Mouse (Mus musculus) adrenal gland, adult 8-10 months (tissue): ENCODE measurements around the gene Cog5. TPM values are rescaled to one million over a fixed set of nuclear protein-coding genes. Genes with fewer than 3 reads are reported as not detected.
"Not testable (repeated sequence)": the region's sequence is repeated elsewhere in the genome, so short reads cannot be mapped to it uniquely, and the experiment has no call there.

ENCODE experiments used
- DNase-seq: peaks from one replicate; pipeline ENCODE4 v3.0.0; 2022
- total RNA-seq, 4 experiments: library from RNA; stranded (reverse); gene quantifications; 2 replicates each; pipeline ENCODE4 v1.2.4; 2022

Gene Cog5
- 10 to 100 TPM; 42.0 to 59.9 (median 57.2) TPM for total RNA-seq

GRCm38 (mm10) chr12:31654197-31654964 lies at the start of gene Cog5, which contains the start of gene Dus4l:
Cog5 (plus strand) TSS chr12:31654869.
Dus4l (minus strand) TSS chr12:31654826.
- DNase-seq: peak; percentile 92

GRCm38 (mm10) chr12:31604894-31605293 lies 49.8 kb upstream of the Cog5 start:
- DNase-seq: no peak

DNA sequence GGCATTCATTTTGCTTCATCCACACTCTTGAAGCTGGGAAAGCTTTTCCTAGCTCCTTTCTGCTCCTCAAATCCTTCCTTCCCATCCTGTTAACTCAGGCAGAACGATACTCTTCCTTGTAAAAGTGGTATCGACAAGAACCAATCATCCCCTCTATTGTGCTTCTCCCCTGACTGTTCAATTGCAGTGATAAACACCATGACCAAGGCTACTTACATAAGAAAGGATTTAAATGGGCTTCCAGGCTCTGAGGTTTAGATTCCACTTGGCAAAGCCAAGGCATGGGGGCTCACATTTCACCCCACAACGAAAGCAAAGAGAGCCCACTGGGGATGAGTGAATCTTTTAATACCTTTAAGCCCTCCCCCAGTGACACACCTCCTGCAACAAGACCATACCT lies 46.5 kb upstream of the Cog5 start:
- no peak for DNase-seq

DNA sequence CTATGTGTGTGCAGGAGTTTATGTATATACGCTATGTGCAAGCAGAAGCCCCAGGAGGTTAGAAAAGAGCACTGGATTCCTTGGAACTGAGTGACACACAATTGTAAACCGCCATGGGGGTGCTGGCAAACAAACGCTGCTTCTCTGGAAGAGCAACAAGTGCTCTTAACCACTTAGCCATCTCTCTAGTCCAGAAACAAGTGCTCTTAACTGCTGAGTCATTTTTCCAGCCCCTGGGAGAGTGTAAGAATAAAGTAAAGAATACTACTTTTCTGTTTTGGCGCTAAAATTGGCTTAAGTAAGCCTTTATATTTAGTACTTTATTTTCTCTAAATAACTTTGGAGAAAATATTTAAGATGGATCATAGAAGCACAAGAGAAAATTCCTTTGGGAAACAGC lies 41.3 kb upstream of the Cog5 start:
- DNase-seq: no peak

GRCm38 (mm10) chr12:31620106-31620505 lies 34.6 kb upstream of the Cog5 start:
- DNase-seq: no peak

- no peak for DNase-seq
Measured at GRCm38 (mm10) chr12:31625016-31625415, 29.7 kb upstream of the Cog5 start.

DNA sequence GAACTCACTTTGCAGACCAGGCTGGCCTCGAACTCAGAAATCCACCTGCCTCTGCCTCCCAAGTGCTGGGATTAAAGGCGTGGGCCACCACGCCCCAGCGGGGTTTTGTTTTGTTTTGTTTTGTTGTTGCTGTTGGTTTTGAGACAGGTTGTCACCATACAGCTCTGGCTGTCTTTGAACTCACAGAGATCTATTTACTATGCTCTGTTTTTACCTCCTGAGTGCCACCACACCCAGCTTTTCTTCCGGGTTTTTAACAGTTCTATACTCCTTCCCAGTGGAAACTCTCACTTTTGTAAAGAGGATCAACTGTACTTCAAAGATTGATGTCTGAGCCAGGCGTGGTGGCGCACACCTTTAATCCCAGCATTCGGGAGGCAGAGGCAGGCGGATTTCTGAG lies 26.3 kb upstream of the Cog5 start:
- DNase-seq: not testable (repeated sequence)

GRCm38 (mm10) chr12:31633970-31634342 lies 20.7 kb upstream of the Cog5 start:
- DNase-seq: no peak

GRCm38 (mm10) chr12:31634343-31635239 lies 20.1 kb upstream of the Cog5 start, which contains the start of gene Bcap29:
Bcap29 (minus strand) TSS chr12:31634658.
- peak; percentile 49 for DNase-seq

- no peak for DNase-seq
Measured at GRCm38 (mm10) chr12:31635240-31635607, 19.4 kb upstream of the Cog5 start.

GRCm38 (mm10) chr12:31653611-31654010 lies 1.1 kb upstream of the Cog5 start:
- no peak for DNase-seq

- no peak for DNase-seq
Measured at GRCm38 (mm10) chr12:31654965-31655477, 352 bp downstream of the Cog5 start.

DNA sequence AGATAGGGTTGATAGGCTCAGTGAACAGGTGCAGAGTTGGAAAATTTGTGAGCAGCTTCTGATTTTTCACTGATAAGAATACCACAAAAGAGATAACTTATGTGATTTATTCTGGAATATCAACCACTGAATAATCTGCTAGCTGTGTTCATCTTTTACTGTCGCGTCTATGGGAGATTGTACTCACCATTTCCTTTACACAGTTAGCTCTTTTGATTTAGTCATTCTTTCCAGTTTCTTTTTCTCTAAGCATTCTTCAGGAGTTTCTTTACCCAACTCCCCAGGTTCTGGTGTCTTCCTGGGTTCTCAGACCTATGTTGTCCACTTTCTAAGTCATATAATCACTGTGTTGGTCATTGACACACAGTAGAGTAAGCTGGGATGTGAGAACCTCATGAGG lies 2.2 kb downstream of the Cog5 start:
- no peak for DNase-seq

DNA sequence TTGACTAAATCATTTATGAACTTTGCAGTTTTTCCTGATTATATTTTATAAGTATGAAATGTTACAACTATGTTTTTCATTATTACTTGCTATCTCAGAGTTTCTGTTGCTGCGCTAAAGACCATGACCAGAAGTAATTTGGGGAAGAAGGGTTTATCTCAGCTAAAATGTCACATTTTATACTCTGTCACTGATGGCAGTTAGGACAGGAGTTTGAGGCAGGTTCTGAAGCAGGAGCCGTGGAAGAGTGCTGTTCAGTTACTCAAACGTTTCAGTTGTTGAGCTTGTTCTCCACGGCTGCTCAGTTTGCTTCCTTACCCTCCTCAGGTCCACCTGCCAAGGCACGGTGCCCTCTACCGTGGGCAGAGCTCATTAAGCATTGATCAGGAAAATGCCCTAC lies 11.3 kb downstream of the Cog5 start:
- DNase-seq: no peak

DNA sequence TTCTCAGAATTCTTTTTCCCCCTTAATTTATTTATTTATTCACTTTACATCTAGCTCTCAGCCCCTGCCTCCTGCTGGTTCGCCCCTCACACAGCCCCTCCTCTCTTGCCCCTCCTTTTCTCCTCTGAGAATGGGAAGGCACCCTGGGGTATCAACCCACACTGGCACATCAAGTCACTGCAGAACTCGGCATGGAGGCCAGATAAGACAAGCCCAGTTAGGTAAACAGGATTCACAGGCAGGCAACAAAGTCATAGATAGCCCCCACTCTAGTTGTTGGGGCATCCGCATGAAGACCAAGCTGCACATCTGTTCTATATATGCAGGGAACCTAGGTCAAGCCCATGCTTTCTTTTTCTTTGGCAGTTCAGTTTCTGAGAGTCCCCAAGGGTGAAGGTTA lies 12.5 kb downstream of the Cog5 start:
- DNase-seq: no peak

DNA sequence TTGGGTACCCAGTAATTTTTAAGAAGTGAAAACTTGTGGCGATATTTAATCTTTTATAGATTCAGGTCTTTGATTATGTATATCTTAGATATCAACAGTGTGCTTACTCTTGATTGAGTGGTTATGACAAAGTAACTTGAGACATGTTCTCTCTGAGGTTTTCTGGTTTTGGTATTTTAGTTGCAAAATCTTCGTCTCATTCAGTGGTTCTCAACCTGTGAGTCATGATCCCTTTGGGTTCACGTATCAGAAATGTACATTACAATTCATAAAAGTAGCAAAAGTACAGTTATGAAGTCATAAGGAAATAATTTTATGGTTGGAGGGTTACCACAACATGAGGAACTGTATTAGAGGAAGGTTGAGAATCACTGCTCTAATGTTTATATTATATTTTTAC lies 32.0 kb downstream of the Cog5 start:
- DNase-seq: no peak

- DNase-seq: no peak
Measured at GRCm38 (mm10) chr12:31693278-31693677, 38.6 kb downstream of the Cog5 start.

DNA sequence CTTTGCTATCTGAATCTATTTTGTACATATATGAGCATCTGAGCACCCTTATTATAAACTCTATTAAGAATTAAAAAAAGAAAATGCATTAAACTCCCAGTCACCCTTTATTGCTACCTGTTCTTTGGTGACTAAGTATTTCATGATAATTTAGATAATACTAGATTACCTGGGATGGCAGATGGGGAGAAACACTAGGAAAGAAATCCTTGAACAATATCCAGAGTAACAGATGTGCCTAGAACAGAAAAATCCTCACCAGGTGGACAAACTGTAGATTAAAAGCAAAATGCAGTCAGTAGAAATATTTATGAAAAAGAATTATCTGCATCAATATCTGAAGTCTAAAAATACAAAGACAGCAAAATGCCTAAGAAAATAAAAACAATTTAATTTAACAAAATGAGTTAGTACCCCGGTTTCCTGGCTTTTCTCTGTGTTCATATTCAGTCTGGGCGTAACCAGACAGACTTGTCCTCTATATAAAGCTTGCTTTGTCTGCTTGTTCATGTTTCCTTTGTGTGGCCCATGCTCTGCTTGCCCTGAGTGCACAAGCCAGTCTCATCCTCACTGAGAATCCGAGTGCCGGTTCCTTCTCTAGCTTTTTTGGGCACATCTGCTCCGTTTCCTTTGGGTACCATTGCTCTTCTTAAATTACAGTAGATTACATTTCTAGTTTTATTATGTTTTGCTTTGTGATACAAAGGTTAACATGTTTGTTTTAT lies 46.1 kb downstream of the Cog5 start:
- no peak for DNase-seq

DNA sequence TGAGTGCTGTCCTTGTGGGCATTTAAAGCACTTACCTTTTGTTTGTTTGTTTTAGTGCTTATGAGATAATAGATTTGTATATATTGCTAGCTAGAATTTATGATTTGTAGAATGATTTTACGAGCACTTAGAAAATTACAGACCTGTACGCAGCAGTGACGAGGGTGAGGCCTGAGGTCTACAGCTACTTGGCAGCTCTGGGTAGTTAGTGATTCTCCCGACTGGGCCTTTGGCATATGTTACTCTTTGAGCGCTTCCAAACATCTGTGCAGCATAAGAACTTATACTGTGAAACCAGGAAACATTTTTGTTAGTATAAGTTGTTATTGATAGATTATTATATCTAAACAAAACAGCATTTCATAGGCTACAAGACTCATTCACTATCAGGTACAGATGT lies 46.7 kb downstream of the Cog5 start:
- no peak for DNase-seq

DNA sequence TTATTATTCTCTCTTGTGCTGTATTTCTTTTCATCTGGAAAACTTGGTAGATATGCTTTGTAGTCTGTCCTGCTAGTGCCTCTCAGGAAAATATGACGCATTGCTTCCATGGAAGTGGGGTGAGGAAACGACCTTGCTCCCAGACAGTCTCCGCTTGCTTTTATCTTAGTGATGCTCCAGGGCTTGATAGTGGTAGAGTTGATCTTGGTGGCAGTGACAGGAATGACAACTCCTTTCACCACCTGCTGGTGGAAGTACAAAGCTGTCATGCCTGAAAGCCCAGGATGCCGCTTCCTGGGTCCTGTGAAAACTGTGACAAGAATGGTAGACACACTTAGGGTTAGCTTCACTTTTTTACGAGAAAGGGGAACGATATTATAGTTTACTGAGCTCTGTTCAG lies 49.2 kb downstream of the Cog5 start:
- no peak for DNase-seq

DNA sequence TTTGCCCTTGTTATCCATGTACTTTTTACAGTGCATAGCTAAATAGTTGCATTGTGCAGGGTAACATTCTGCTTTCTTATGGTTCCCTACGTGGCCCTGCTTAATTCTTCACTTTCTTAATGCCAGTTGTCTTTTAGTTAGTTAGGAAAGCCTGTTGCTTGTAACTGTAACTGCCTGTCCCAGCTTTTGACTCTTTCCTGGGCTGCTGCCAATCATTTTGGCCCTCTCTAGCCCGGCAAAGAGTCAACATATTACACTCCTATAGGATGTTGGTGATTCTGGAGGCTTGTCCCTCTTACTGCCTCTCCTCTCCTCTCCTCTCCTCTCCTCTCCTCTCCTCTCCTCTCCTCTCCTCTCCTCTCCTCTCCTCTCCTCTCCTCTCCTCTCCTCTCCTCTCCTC lies 51.5 kb downstream of the Cog5 start:
- no peak for DNase-seq

DNA sequence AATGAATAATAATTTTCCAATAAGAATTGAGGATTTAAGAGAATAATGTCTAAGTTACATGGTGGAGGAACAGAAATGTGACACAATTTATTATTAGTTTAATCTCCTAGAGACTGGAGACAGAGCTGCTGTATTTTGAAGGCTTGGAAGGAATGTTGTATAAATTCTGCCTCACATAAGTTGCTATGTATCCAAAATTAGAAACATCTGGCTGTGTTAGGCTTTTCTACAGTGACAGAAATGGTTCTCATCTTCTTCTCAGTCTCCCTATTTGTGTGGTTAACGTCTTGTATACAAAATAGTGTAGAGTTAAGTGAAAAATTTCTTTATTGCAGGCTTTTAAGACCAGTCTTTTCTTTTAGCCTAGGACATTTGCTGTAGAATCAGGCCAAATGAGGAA lies 52.9 kb downstream of the Cog5 start:
- DNase-seq: no peak

DNA sequence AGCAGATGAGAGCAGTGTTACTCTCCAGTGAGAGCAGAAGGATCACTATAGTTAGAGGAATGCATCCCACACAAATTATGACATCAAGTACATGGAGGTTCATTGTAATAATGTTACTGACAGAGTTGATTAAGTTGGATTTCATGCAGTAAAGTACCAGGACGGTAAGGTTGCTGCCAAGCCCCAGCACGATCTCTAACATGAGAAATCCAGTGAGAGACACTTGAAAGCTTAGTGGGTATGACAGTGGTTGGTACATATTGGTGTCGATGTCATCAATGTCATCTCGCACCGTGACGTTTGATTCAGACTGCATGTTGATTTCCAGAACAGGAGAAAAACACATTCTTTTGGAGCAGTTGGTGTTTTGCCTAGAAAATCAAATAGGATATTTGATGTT lies 55.0 kb downstream of the Cog5 start:
- no peak for DNase-seq
